Mouse (Mus musculus): ENCODE data around the gene Arl4d. TPM values are rescaled to one million over a fixed set of nuclear protein-coding genes. Genes with fewer than 3 reads are reported as not detected.

The Arl4d gene
- total RNA-seq, 2 experiments from 2014 or later, result 6.7 to 13.1 TPM

- no peak overlapping the region for H3K4me3 ChIP-seq
- DNase-seq, result no peak
- intact Hi-C loops (cut with DNase I), result no loop called here
- peak overlapping the region; percentile 82 for H3K27ac ChIP-seq
- TF ChIP-seq CTCF (IDR thresholded peaks at IDR 0.05), result no peak
These were observed 8.8 kb downstream of the Arl4d start for GRCm38 (mm10) chr11:101674106-101674505.

GRCm38 (mm10) chr11:101675349-101675748 is 10.0 kb downstream of the Arl4d start:
- H3K4me3 ChIP-seq, result no peak overlapping the region
- no peak overlapping the region for H3K27ac ChIP-seq
- intact Hi-C loops (cut with DNase I), result no loop called here
- no peak for DNase-seq
- no peak for TF ChIP-seq CTCF (IDR thresholded peaks at IDR 0.05)

GRCm38 (mm10) chr11:101677655-101678054 is 12.3 kb downstream of the Arl4d start:
- Histone ChIP-seq H3K27ac (no peak overlapping the region), H3K4me3 (no peak overlapping the region)
- TF ChIP-seq CTCF (IDR thresholded peaks at IDR 0.05), result no peak
- intact Hi-C loops (cut with DNase I), result no loop called here
- DNase-seq, result no peak

GRCm38 (mm10) chr11:101678770-101679169 is 13.4 kb downstream of the Arl4d start:
- no peak for DNase-seq
- peak overlapping the region; percentile 65; the same call in 1 of the 2 replicates for H3K27ac ChIP-seq
- no peak for TF ChIP-seq CTCF (IDR thresholded peaks at IDR 0.05)
- no peak overlapping the region for H3K4me3 ChIP-seq
- intact Hi-C loops (cut with DNase I), result no loop called here

GRCm38 (mm10) chr11:101679907-101680306 is 14.6 kb downstream of the Arl4d start:
- Histone ChIP-seq H3K27ac (peak overlapping the region; percentile 65), H3K4me3 (no peak overlapping the region)
- TF ChIP-seq CTCF (IDR thresholded peaks at IDR 0.05), result no peak
- intact Hi-C loops (cut with DNase I), result no loop called here
- DNase-seq, result no peak

GRCm38 (mm10) chr11:101680634-101681325 is 15.4 kb downstream of the Arl4d start:
- DNase-seq, result no peak
- no peak for TF ChIP-seq CTCF (IDR thresholded peaks at IDR 0.05)
- Histone ChIP-seq H3K27ac (peak overlapping the region; percentile 57), H3K4me3 (no peak overlapping the region)
- intact Hi-C loops (cut with DNase I), result no loop called here

- H3K27ac ChIP-seq, result no peak overlapping the region
- intact Hi-C loops (cut with DNase I), result no loop called here
- no peak overlapping the region for H3K4me3 ChIP-seq
- no peak for DNase-seq
- TF ChIP-seq CTCF (IDR thresholded peaks at IDR 0.05), result no peak
These were observed 16.6 kb downstream of the Arl4d start for GRCm38 (mm10) chr11:101681968-101682367.

- H3K27ac ChIP-seq, result no peak overlapping the region
- H3K4me3 ChIP-seq, result no peak overlapping the region
- no peak for DNase-seq
- intact Hi-C loops (cut with DNase I), result no loop called here
- TF ChIP-seq CTCF (IDR thresholded peaks at IDR 0.05), result no peak
These were observed 17.1 kb downstream of the Arl4d start for GRCm38 (mm10) chr11:101682410-101682960.

- Histone ChIP-seq H3K27ac (peak overlapping the region; percentile 77), H3K4me3 (peak overlapping the region; percentile 25)
- TF ChIP-seq CTCF (IDR thresholded peaks at IDR 0.05), result no peak
- DNase-seq, result peak; percentile 80
- intact Hi-C loops (cut with DNase I), result no loop called here
These were observed 22.3 kb downstream of the Arl4d start for GRCm38 (mm10) chr11:101687351-101688301.

GRCm38 (mm10) chr11:101689701-101690113 is 24.4 kb downstream of the Arl4d start:
- Histone ChIP-seq H3K27ac (no peak overlapping the region), H3K4me3 (no peak overlapping the region)
- DNase-seq, result no peak
- TF ChIP-seq CTCF (IDR thresholded peaks at IDR 0.05), result no peak
- intact Hi-C loops (cut with DNase I), result no loop called here

- intact Hi-C loops (cut with DNase I), result no loop called here
- no peak overlapping the region for H3K27ac ChIP-seq
- no peak for DNase-seq
- TF ChIP-seq CTCF (IDR thresholded peaks at IDR 0.05), result no peak
- no peak overlapping the region for H3K4me3 ChIP-seq
These were observed 25.0 kb downstream of the Arl4d start for GRCm38 (mm10) chr11:101690326-101690725.

GRCm38 (mm10) chr11:101695906-101696661 is 30.7 kb downstream of the Arl4d start:
- Histone ChIP-seq H3K4me3 (peak overlapping the region; percentile 48), H3K27ac (peak overlapping the region; percentile 62)
- intact Hi-C loops (cut with DNase I), result no loop called here

More at GRCm38 (mm10) chr11:101695906-101696661, 30.7 kb downstream of the Arl4d start:
- no peak for TF ChIP-seq CTCF (IDR thresholded peaks at IDR 0.05)
- no peak for DNase-seq
